Mouse (Mus musculus) c-Kit-positive CD71-negative TER-119-negative erythroid progenitor cells, embryonic 14.5 days (primary cell): ENCODE results near the gene Fv1.

Experiments used
- DNase-seq: peaks from one replicate; pipeline ENCODE4 v3.0.0-alpha.2; 2013; ENCODE audit warnings: low read depth

Fv1 gene

DNA sequence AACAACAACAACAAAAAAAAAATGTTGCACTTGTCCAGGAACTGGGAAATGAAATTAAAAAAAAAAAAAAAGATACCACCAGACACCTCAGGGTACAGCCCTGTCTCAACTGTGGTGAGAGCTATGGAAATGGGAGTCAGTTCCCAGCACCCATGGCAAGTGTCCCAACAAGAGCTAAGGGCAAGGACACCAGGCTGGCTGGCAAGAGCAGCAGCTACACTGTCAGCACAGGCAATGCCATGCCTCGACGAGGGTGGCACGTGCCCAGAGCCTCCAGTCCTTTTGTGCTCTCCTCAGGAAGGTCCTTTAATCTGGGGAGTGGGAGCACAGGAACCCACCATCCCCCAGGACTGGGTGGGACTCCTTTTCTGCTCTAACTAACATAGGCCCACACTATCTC is 15.4 kb downstream of the Fv1 start:
- DNase-seq: no peak

- DNase-seq: no peak
Observed at GRCm38 (mm10) chr4:147886158-147886557, 17.4 kb downstream of the Fv1 start.

GRCm38 (mm10) chr4:147887277-147887676 is 18.5 kb downstream of the Fv1 start:
- no peak for DNase-seq

DNA sequence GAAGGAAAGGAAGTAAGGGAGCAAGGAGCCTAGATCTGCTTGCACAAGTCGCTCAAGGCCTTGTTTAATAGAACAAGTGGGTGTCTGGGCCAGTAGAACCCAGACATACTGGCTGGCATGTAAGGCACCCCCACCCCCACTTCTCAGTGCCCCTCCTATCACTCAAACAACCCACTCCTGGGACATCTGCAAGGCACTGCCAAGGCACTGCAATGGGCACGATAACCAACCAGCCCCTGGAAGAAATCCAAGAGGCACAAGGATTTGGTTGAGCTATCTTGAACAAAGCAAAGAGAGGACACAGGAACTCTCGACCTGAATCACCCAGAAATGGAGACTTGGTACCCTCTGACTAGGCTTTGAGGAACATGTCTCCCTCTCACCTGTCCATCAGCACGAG is 19.5 kb downstream of the Fv1 start:
- no peak for DNase-seq

GRCm38 (mm10) chr4:147890341-147890740 is 21.6 kb downstream of the Fv1 start:
- no peak for DNase-seq

GRCm38 (mm10) chr4:147895815-147896330 is 27.1 kb downstream of the Fv1 start:
- no peak for DNase-seq

GRCm38 (mm10) chr4:147896411-147896810 is 27.6 kb downstream of the Fv1 start:
- no peak for DNase-seq

- DNase-seq: no peak
Observed at GRCm38 (mm10) chr4:147897348-147897747, 28.6 kb downstream of the Fv1 start.

DNA sequence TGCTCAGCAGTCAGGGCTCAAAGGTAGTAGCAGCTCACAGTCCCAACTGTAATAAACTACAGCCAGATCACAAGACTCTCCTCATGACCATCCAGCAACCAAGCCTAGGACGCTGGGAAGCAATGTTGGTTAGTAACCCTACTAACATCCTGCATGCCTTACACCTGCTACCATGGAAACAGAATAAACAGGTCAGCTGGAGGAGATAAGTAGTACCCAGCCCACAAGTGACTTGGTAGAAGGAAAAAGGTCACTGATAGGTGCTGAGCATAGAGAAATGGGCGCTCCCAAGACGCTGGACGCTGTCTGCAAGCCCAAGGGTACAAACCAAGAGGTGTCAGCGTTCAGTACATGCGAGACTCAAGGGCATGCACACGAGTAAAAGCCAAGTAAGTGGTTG is 31.7 kb downstream of the Fv1 start:
- DNase-seq: no peak

DNA sequence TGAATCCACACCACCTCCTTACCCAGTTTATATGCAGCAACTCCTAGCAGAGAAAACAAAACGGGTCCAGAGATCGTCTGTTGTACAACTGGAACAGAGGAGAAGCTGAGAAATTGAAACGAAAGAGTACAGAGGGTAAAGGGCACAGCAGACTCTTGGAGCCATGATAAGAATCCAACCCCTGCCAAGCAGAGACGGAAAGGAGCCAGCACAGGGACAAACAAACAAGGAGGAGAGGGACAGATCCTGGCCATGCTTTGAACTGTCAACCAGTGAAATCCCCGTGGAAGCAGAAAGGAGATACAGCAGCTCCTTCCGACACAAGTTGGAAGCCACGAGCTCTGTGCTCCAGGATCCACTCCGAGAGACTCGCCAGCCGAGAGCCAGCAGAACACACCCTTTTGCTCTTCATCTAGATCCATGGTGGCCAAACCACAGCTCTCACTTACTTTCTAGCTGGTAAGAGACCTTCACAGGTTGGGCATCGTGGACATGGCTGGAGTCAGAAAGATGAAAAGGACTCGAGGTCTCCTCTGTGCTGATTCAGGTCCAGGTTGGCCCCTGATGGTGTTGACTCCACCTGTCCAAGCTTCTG is 34.2 kb downstream of the Fv1 start:
- no peak for DNase-seq

DNA sequence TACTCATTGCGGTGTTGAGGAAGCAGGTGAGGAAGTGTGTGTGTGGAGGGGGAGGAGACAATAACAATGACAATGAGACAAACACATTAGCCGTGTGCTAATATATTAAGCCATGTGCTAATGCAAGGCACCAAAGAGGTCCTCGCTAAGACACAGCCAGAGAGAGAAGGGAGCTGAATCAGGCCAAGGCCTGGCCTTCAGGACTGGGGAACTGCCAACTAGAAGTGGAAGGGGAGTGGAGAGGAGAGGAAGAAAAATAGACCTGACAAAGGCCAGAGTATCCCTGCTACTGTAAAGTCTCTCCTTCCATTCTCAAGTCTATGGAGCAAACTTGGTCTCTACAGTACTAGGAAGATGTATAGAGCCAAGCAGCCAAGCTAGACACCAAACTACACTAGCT is 34.8 kb downstream of the Fv1 start:
- no peak for DNase-seq

DNA sequence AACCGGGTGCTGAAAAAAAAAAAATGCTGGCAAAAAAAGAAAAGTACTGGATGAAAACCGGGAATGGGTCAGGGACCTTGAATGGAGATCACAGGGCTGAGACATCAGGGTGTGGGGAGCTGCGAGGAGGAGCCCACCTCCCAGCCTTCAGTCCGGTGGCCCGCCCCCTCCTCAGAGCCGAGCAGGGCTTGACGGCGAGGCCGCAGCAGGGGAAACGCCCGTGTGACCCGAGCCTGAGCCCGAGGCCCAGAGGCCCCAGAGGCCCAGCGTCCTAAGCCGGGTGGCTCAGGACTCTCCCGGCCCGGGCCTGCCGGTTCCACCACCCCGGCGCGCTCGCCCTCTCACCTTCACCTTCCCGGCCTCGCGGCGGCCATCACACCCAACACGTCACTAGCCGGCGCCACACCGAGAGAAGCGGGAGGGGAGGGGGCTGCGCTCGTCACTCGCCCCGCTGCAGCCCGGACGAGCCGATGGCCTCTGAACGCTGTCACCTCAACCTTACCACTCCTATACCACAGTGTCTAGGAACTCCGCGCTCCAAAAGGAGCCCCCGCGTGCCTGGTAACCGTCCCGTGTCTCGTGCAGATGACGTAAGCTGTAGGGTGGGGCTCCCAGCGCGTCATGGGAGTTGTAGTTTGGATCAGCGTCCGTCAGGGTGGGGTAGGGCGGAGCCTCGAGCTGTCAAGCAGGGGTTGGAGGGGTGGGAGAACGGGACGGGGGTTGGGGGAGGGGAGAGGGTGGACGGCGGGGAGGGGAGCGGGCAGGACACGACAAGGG is 35.7 kb downstream of the Fv1 start, which contains the start of gene Mfn2:
Gene Mfn2, minus strand, starts transcription at position 392 of the 777 bp plus-strand sequence.
- DNase-seq: peak; percentile 83

- peak; percentile 32 for DNase-seq
Observed at GRCm38 (mm10) chr4:147905090-147905659, 36.4 kb downstream of the Fv1 start.

- no peak for DNase-seq
Observed at GRCm38 (mm10) chr4:147906230-147906629, 37.5 kb downstream of the Fv1 start.

DNA sequence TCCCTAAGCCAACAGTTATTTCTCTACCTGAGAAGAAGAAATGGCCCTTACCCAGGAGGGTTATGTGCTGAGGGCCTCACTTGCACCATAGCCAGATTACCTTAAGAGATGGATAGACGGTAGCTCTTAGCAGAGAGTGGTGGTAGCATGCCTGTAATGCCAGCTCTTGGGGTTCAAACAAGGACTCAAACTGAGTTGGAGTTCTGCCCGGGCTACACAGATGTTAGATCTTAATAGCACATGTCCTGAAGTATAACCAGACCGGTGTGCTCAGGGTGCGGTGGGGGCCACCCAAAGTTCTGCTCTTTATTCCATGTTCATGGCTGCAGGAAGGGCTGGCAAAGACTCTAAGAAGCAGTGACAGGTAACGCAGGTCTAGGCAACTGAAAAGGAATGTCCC is 40.7 kb downstream of the Fv1 start:
- no peak for DNase-seq

- DNase-seq: peak; percentile 68
Observed at GRCm38 (mm10) chr4:147918459-147919121, 49.8 kb downstream of the Fv1 start.
